Mouse (Mus musculus): ENCODE results near the gene Nop14. TPM values are rescaled to one million over a fixed set of nuclear protein-coding genes. Genes with fewer than 3 reads are reported as not detected.
A peak's percentile ranks its signal among the peaks of the same experiment; 100 is the strongest.
"Not testable (repeated sequence)": the region's sequence is repeated elsewhere in the genome, so short reads cannot be mapped to it uniquely, and the experiment has no call there.

Nop14 gene
- polyA plus RNA-seq, 1 experiment, result 15.5 TPM

DNA sequence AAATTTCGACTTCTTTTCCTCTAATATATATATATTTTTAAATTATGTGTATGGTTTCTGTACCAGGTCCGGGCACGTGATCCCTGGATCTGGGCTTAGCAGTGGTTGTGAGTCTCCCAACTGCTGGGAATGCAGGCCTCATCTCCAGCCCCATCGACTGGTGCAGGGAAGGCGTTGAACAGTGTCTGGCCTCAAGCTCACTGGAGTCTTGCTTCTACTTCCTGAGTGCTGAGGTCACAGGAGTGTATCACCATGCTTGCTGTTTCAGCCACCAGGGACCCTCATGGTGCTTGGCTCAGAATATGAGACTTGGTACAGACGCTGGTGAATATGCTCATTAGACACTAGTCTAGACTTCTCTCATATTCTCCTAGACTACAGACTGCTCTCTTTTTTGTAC, 67.3 kb downstream of the Nop14 start:
- TF ChIP-seq POLR2A (IDR thresholded peaks at IDR 0.05; ENCODE audit: extremely low read depth, insufficient read depth, low read length), result no peak
- TF ChIP-seq CTCF (IDR thresholded peaks at IDR 0.05; ENCODE audit: extremely low read depth, insufficient read depth, low read length), result no peak
- Histone ChIP-seq H3K4me3 (ENCODE audit: insufficient read depth, low read length) (no peak overlapping the region), H3K4me1 (ENCODE audit: control insufficient read depth, insufficient read depth, low read length) (no peaks in the 10 kb centered on the region; the same call in 1 of the 2 replicates), H3K27ac (ENCODE audit: insufficient read depth, low read length) (no peak overlapping the region)

DNA sequence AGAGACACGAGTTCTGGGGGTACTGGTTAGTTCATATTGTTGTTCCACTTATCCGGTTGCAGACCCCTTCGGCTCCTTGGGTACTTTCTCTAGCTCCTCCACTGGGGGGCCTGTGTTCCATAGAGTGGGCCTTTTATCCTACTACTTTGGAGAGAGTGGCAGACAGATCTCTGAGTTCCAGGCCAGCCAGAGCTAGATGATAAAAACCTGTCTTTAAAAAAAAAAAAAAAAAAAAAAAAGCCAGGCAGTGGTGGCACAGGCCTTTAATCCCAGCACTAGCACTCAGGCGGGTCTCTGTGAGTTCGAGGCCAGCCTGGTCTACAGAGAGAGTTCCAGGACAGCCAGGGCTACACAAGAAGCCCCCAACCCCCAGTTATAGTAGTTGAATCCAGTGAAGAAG, 67.7 kb downstream of the Nop14 start:
- not testable (repeated sequence) for H3K27ac ChIP-seq (ENCODE audit: insufficient read depth, low read length); H3K4me1 ChIP-seq (ENCODE audit: control insufficient read depth, insufficient read depth, low read length); H3K4me3 ChIP-seq (ENCODE audit: insufficient read depth, low read length)

DNA sequence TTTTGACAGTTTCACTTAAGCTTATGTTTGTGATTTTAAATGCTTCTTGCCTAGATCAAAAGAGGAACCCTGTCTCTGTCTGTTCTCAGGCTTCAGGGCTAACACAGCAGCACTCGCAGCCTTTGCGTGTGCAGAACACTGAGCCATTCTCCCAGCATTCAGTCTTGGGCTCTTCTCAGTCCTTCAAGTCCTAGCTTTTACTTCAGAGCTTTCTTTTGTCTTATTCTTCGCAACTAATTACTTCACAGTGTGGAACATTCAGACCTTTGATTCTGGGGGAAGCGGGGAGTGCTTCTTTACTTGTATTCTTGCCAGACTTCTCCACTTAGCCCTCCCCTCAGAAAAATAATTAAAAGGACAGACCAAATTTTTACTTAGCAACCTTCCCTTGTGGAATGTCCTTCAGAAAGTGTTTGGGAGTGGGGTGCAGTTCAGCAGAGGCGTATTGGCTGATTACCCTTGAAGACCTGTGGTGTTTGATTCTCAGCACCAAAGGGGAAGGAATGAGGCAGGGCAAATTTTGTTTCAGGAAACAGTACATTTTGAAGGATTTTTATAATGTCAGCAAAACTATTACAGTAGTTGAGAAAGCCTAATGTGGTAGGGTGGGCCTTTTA, 68.5 kb downstream of the Nop14 start:
- no peak overlapping the region for H3K4me3 ChIP-seq (ENCODE audit: insufficient read depth, low read length)
- TF ChIP-seq CTCF (IDR thresholded peaks at IDR 0.05; ENCODE audit: extremely low read depth, insufficient read depth, low read length), result no peak
- no peak for TF ChIP-seq POLR2A (IDR thresholded peaks at IDR 0.05; ENCODE audit: extremely low read depth, insufficient read depth, low read length)
- no peak overlapping the region for H3K27ac ChIP-seq (ENCODE audit: insufficient read depth, low read length)
- H3K4me1 ChIP-seq (ENCODE audit: control insufficient read depth, insufficient read depth, low read length), result peaks cover 3% of the 10 kb centered on the region

DNA sequence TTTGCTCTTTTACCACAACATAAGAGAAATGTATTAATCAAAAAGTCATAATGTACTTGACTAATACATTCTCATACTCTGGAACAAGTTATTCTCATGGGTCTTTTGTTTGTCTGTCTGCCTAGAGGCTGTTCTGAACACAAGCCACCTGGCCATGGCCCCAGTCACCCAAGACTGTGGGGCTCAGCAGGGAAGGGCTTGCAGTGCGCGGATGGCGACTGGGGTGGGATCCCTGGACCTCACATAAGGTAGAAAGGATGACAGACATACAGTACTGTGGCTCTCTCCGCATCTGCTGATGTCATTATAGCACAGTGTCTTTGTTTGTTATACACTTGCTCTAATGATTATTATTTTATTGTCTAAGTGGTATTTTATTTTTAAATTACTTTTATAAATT, 69.2 kb downstream of the Nop14 start:
- peaks cover 6% of the 10 kb centered on the region for H3K4me1 ChIP-seq (ENCODE audit: control insufficient read depth, insufficient read depth, low read length)
- no peak for TF ChIP-seq POLR2A (IDR thresholded peaks at IDR 0.05; ENCODE audit: extremely low read depth, insufficient read depth, low read length)
- TF ChIP-seq CTCF (IDR thresholded peaks at IDR 0.05; ENCODE audit: extremely low read depth, insufficient read depth, low read length), result no peak
- 0 out of 2 replicates have a peak overlapping the region, but pooled peaks have one; percentile 10 for H3K27ac ChIP-seq (ENCODE audit: insufficient read depth, low read length)

DNA sequence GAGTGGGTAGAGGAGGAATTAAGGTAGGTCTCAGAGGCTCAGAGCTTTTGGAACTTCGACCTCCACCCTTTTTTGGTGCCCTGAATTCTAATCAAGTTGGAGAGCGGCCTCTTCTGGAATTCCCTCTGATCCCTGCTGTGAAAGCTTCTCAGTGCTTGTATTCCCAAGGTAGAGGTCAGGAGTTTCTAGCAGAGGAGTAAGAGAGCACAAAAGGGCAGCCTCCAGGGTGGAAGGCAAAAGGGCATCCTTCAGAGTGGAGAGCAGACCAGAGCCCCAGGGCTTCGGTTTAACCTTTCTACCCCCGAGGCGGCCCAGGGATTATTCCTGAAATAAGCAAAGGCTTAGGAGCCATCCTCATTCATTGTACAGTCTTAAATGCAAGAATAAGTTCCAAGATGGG, 69.9 kb downstream of the Nop14 start:
- no peak overlapping the region for H3K27ac ChIP-seq (ENCODE audit: insufficient read depth, low read length)
- peaks cover 6% of the 10 kb centered on the region for H3K4me1 ChIP-seq (ENCODE audit: control insufficient read depth, insufficient read depth, low read length)
- TF ChIP-seq CTCF (IDR thresholded peaks at IDR 0.05; ENCODE audit: extremely low read depth, insufficient read depth, low read length) (no peak), POLR2A (IDR thresholded peaks at IDR 0.05; ENCODE audit: extremely low read depth, insufficient read depth, low read length) (no peak)
- no peak overlapping the region for H3K4me3 ChIP-seq (ENCODE audit: insufficient read depth, low read length)

More for the DNA sequence above, 69.2 kb downstream of the Nop14 start:
- H3K4me3 ChIP-seq (ENCODE audit: insufficient read depth, low read length), result no peak overlapping the region

Other genes starting within 250 kb of the Nop14 start
- 27.3 and 38.6 TPM in 2 replicates for gene Tnip2, start 146.2 kb downstream of the Nop14 start, polyA plus RNA-seq (2012; rRNA removed)
- gene Sh3bp2, start 134.3 kb downstream of the Nop14 start, polyA plus RNA-seq (2012; rRNA removed), result 3.5 TPM in 2 replicates
- 375 and 376 TPM in 2 replicates for gene Add1, start 86.5 kb downstream of the Nop14 start, polyA plus RNA-seq (2012; rRNA removed)
- 103 and 106 TPM in 2 replicates for gene Mfsd10, start 22.9 kb downstream of the Nop14 start, polyA plus RNA-seq (2012; rRNA removed)
- 3.2 and 4.1 TPM in 2 replicates for gene Grk4, start 231 bp upstream of the Nop14 start, polyA plus RNA-seq (2012; rRNA removed)
- 43.1 and 46.6 TPM in 2 replicates for gene Htt, start 101.6 kb upstream of the Nop14 start, polyA plus RNA-seq (2012; rRNA removed)
- 6.4 and 9.1 TPM in 2 replicates for gene Msantd1, start 247.9 kb upstream of the Nop14 start, polyA plus RNA-seq (2012; rRNA removed)